Mouse (Mus musculus): ENCODE measurements around the gene Il6st.

DNA sequence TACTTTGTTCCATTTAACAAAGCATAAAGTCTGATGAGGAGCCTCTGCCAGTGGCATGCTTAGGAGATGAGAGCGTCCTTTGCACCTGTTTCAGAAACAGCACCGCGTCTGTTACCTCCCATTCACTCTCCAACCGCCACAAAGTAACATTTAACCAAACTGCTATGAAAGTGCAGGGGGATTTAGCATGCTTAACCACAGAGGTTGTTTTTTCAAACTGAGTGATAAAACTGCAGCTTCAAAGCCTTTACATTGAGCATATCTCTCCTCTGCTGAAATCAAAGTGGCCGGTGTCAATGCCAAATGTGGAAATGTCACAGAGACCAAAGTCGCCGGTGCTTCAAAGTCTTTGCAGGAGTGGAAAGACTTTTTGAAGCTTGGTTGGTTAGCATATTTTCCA lies 39.2 kb upstream of the Il6st start:
- TF ChIP-seq POLR2A (IDR thresholded peaks at IDR 0.05; ENCODE audit: insufficient read depth, low read depth, low read length) = no peak
- TF ChIP-seq CTCF (IDR thresholded peaks at IDR 0.05; ENCODE audit: insufficient read depth, low read depth, low read length) = no peak
